Mouse (Mus musculus) kidney, postnatal 14 days (tissue): Measurements from ENCODE around the gene Fam206a.

Experiments used
- DNase-seq: peaks from one replicate; pipeline ENCODE4 v3.0.0; 2022; ENCODE audit warnings: mixed read lengths

The Fam206a gene

GRCm38 (mm10) chr4:56845896-56846533 lies 43.9 kb downstream of the Fam206a start:
- no peak for DNase-seq

- no peak for DNase-seq
Observed at GRCm38 (mm10) chr4:56847400-56847799, 45.3 kb downstream of the Fam206a start.

GRCm38 (mm10) chr4:56848044-56848443 lies 45.9 kb downstream of the Fam206a start:
- no peak for DNase-seq

- no peak for DNase-seq
Observed at GRCm38 (mm10) chr4:56850724-56851123, 48.6 kb downstream of the Fam206a start.

GRCm38 (mm10) chr4:56855935-56856334 lies 53.8 kb downstream of the Fam206a start:
- no peak for DNase-seq

- no peak for DNase-seq
Observed at GRCm38 (mm10) chr4:56856371-56856949, 54.3 kb downstream of the Fam206a start.

- no peak for DNase-seq
Observed at GRCm38 (mm10) chr4:56858733-56859132, 56.6 kb downstream of the Fam206a start.
